Mouse (Mus musculus) stomach, postnatal 0 days (tissue): ENCODE results near the gene Ddt. TPM values are rescaled to one million over a fixed set of nuclear protein-coding genes. Genes with fewer than 3 reads are reported as not detected.

ENCODE experiments used
- ATAC-seq: fragments of 200-750 bp; cut with Nextera tagmentation; 2 replicates; pipeline ENCODE4 v1.8.0; 2017; ENCODE audit not compliant: low FRiP score, low TSS enrichment
- DNase-seq: peaks from one replicate; pipeline ENCODE4 v3.0.0-alpha.2; 2016; ENCODE audit warnings: low spot score
- H3K27ac ChIP-seq: fragments of 300-500 bp; sonication (generic); replicated peaks from 2 replicates; pipeline ENCODE4 v1.5.1; 2014; ENCODE audit warnings: mild to moderate bottlenecking, control low read depth
- H3K27me3 ChIP-seq: fragments of 300-500 bp; sonication (generic); 2 replicates; pipeline ENCODE4 v1.6.1; 2014; ENCODE audit warnings: low read length; ENCODE audit not compliant: control insufficient read depth, insufficient read depth
- H3K36me3 ChIP-seq: fragments of 300-500 bp; sonication (generic); 2 replicates; pipeline ENCODE4 v1.6.1; 2014; ENCODE audit warnings: low read length, mixed read lengths; ENCODE audit not compliant: control insufficient read depth, insufficient read depth
- H3K4me1 ChIP-seq: fragments of 300-500 bp; sonication (generic); replicated peaks from 2 replicates; pipeline ENCODE4 v1.6.1; 2014; ENCODE audit warnings: antibody characterized with exemption; ENCODE audit not compliant: control insufficient read depth, insufficient read depth
- H3K4me2 ChIP-seq: fragments of 300-500 bp; sonication (generic); replicated peaks from 2 replicates; pipeline ENCODE4 v1.6.1; 2014; ENCODE audit warnings: low read depth, mild to moderate bottlenecking, control low read depth, moderate library complexity
- H3K4me3 ChIP-seq: fragments of 300-500 bp; sonication (generic); 2 replicates; pipeline ENCODE4 v1.5.1; 2014; ENCODE audit warnings: low read depth, low read length, control low read depth
- H3K9ac ChIP-seq: fragments of 300-500 bp; sonication (generic); 2 replicates; pipeline ENCODE4 v1.6.1; 2014; ENCODE audit warnings: mild to moderate bottlenecking, low read length, control low read depth, mixed read lengths
- H3K9me3 ChIP-seq: fragments of 300-500 bp; sonication (generic); 2 replicates; pipeline ENCODE4 v1.6.1; 2016; ENCODE audit warnings: low read length; ENCODE audit not compliant: control insufficient read depth
- CTCF ChIP-seq: IDR thresholded peaks from 2 replicates; pipeline ENCODE4 v1.5.1; 2016; ENCODE audit warnings: antibody characterized with exemption, low read depth, mild to moderate bottlenecking, moderate library complexity
- EP300 ChIP-seq: optimal IDR thresholded peaks from 2 replicates; pipeline ENCODE3; 2016; ENCODE audit warnings: antibody characterized with exemption
- WGBS: fragments of 180-500 bp; shearing (Covaris S2); extraction: QIAGEN DNeasy Blood & Tissue Kit; methylation state at CpG from one replicate; pipeline ENCODE4 v1.1.7; 2014; 5-methylcytosine and 5-hydroxymethylcytosine counted together
- polyA plus RNA-seq: library from polyadenylated mRNA; unstranded; fragments of >200 nt; fragmentation: Nextera tagmentation; extraction: Ambion mirVana; gene quantifications from 2 replicates; pipeline ENCODE4 v1.2.1, GENCODE M21; 2015

Gene Ddt
- polyA plus RNA-seq, 1 experiment from 2014 or later = 68.4 TPM

GRCm38 (mm10) chr10:75744017-75744416 lies 29.2 kb downstream of the Ddt start:
- ATAC-seq = peak; percentile 84

GRCm38 (mm10) chr10:75743369-75743768 lies 29.8 kb downstream of the Ddt start:
- Histone ChIP-seq H3K27me3 (no peaks in the 10 kb centered on the region), H3K9me3 (no peaks in the 10 kb centered on the region), H3K9ac (no peak overlapping the region), H3K4me3 (no peak overlapping the region), H3K36me3 (peaks cover 31% of the 10 kb centered on the region), H3K4me1 (no peaks in the 10 kb centered on the region), H3K4me2 (no peak overlapping the region), H3K27ac (no peak overlapping the region)
- DNase-seq (no peak), ATAC-seq (no peak)
- TF ChIP-seq CTCF (no peak), EP300 (no peak)
- WGBS = 94% methylated on average over 12 of the region's 12 CpGs

More at GRCm38 (mm10) chr10:75744017-75744416, 29.2 kb downstream of the Ddt start:
- TF ChIP-seq CTCF (peak; percentile 99), EP300 (no peak)
- H3K9me3 ChIP-seq = no peaks in the 10 kb centered on the region
- H3K36me3 ChIP-seq = peaks cover 33% of the 10 kb centered on the region
- peak; percentile 82 for DNase-seq
- no peak overlapping the region for H3K9ac ChIP-seq
- WGBS = 40% methylated on average over 3 of the region's 3 CpGs
- no peak overlapping the region for H3K4me3 ChIP-seq
- no peaks in the 10 kb centered on the region for H3K4me1 ChIP-seq
- H3K27ac ChIP-seq = no peak overlapping the region
- no peaks in the 10 kb centered on the region for H3K27me3 ChIP-seq
- no peak overlapping the region for H3K4me2 ChIP-seq

GRCm38 (mm10) chr10:75740866-75741265 lies 32.3 kb downstream of the Ddt start:
- no peak for TF ChIP-seq EP300
- ATAC-seq = no peak
- no peaks in the 10 kb centered on the region for H3K27me3 ChIP-seq
- H3K4me3 ChIP-seq = no peak overlapping the region
- no peaks in the 10 kb centered on the region for H3K4me1 ChIP-seq
- WGBS = 92% methylated on average over 3 of the region's 3 CpGs
- DNase-seq = no peak
- H3K27ac ChIP-seq = no peak overlapping the region
- H3K9ac ChIP-seq = no peak overlapping the region
- no peak overlapping the region for H3K4me2 ChIP-seq
- peaks cover 16% of the 10 kb centered on the region; the same call in 1 of the 2 replicates for H3K36me3 ChIP-seq
- H3K9me3 ChIP-seq = no peaks in the 10 kb centered on the region

GRCm38 (mm10) chr10:75725449-75725848 lies 47.8 kb downstream of the Ddt start:
- Histone ChIP-seq H3K36me3 (peaks cover 25% of the 10 kb centered on the region), H3K27me3 (no peaks in the 10 kb centered on the region), H3K4me2 (no peak overlapping the region), H3K4me1 (no peaks in the 10 kb centered on the region), H3K4me3 (no peak overlapping the region), H3K9me3 (no peaks in the 10 kb centered on the region), H3K27ac (no peak overlapping the region), H3K9ac (no peak overlapping the region)
- no peak for DNase-seq
- ATAC-seq = no peak
- 89% methylated on average over 7 of the region's 7 CpGs for WGBS
- no peak for TF ChIP-seq CTCF
- no peak for TF ChIP-seq EP300

Other genes starting within 250 kb of the Ddt start
- gene Lrrc75b, start 213.1 kb downstream of the Ddt start, polyA plus RNA-seq = 0.73 and 0.93 TPM in 2 replicates
- 1.9 and 2.1 TPM in 2 replicates for gene Ggt1, start 211.8 kb downstream of the Ddt start, polyA plus RNA-seq
- gene Ggt5, start 184.1 kb downstream of the Ddt start, polyA plus RNA-seq = 2.6 and 2.8 TPM in 2 replicates
- 12.2 and 14.1 TPM in 2 replicates for gene Susd2, start 129.4 kb downstream of the Ddt start, polyA plus RNA-seq
- gene Cabin1, start 9.1 kb downstream of the Ddt start, polyA plus RNA-seq = 13.9 and 14.7 TPM in 2 replicates
- 0.16 and 0.64 TPM in 2 replicates for gene Gm20441, start 7.5 kb upstream of the Ddt start, polyA plus RNA-seq
- gene Gstt3, start 8.0 kb upstream of the Ddt start, polyA plus RNA-seq = 72.6 and 77.8 TPM in 2 replicates
- gene Gstt1, start 25.2 kb upstream of the Ddt start, polyA plus RNA-seq = 16.1 and 19.7 TPM in 2 replicates
- not detected in 2 replicates for gene Gstt4, start 49.1 kb upstream of the Ddt start, polyA plus RNA-seq
- 77.4 and 81.0 TPM in 2 replicates for gene Gstt2, start 64.0 kb upstream of the Ddt start, polyA plus RNA-seq
- gene Mif, start 86.8 kb upstream of the Ddt start, polyA plus RNA-seq = 805 and 984 TPM in 2 replicates
- 23.6 and 32.3 TPM in 2 replicates for gene Derl3, start 120.0 kb upstream of the Ddt start, polyA plus RNA-seq
- 81.9 and 82.8 TPM in 2 replicates for gene Smarcb1, start 148.2 kb upstream of the Ddt start, polyA plus RNA-seq
- gene Chchd10, start 159.7 kb upstream of the Ddt start, polyA plus RNA-seq = 232 and 235 TPM in 2 replicates
- 9.9 and 14.6 TPM in 2 replicates for gene Mmp11, start 163.1 kb upstream of the Ddt start, polyA plus RNA-seq
- 0.22 TPM in 1 of 2 replicates, not detected in the other for gene Gm867, start 167.3 kb upstream of the Ddt start, polyA plus RNA-seq
- gene Vpreb3, start 169.6 kb upstream of the Ddt start, polyA plus RNA-seq = 0.16 and 0.22 TPM in 2 replicates
- gene Gm5134, start 181.1 kb upstream of the Ddt start, polyA plus RNA-seq = not detected in 2 replicates